ENCODE assay signal across 9 mouse cellular contexts in genomic region chr6:121045345-121046080, GRCm38 (mm10).
DNase-seq lines count a peak whose midpoint lies in the region; ATAC-seq lines count a peak whose summit lies in the region.
"Had no signal": no experiment of that assay in that cellular context is flagged by ENCODE, and none has a peak within 500 bp of the region (broad histone marks: within the 10 kb centered on the region; RNA-seq: fewer than 3 reads in every experiment).

No protein-coding gene starts in this region.

- no peaks in the 10 kb centered on the region for H3K9me3 ChIP-seq in embryonic facial prominence, embryonic 13.5 days
- H3K9me3 ChIP-seq in liver, embryonic 12.5 days (replicated peaks): no peaks in the 10 kb centered on the region
- H3K9me3 ChIP-seq: midbrain, embryonic 12.5 days had no signal

- H3K9ac ChIP-seq in embryonic facial prominence, embryonic 13.5 days: no peak overlapping the region
- no peak overlapping the region for H3K9ac ChIP-seq in liver, embryonic 12.5 days
- H3K9ac ChIP-seq: midbrain, embryonic 12.5 days had no signal

- H3K27ac ChIP-seq in embryonic facial prominence, embryonic 13.5 days: peak overlapping the region; percentile 57; the same call in 1 of the 2 replicates
- H3K27ac ChIP-seq in liver, embryonic 12.5 days: no peak overlapping the region
- H3K27ac ChIP-seq: midbrain, embryonic 12.5 days had no signal

- ATAC-seq in embryonic facial prominence, embryonic 13.5 days (ENCODE audit: insufficient number of reproducible peaks, insufficient read depth, low FRiP score, low TSS enrichment, low read depth): no peak
- ATAC-seq in liver, embryonic 12.5 days: peak; percentile 48

- WGBS in embryonic facial prominence, embryonic 13.5 days: 73% methylated on average over 20 of the region's 20 CpGs
- 71% methylated on average over 20 of the region's 20 CpGs for WGBS in liver, embryonic 12.5 days (ENCODE audit: insufficient replicate concordance)

- H3K4me1 ChIP-seq in embryonic facial prominence, embryonic 13.5 days: peaks cover 37% of the 10 kb centered on the region
- peaks cover 39% of the 10 kb centered on the region for H3K4me1 ChIP-seq in liver, embryonic 12.5 days
- H3K4me1 ChIP-seq: midbrain, embryonic 12.5 days had no signal

- no peak overlapping the region for H3K4me3 ChIP-seq in embryonic facial prominence, embryonic 13.5 days
- no peak overlapping the region for H3K4me3 ChIP-seq in liver, embryonic 12.5 days
- H3K4me3 ChIP-seq: midbrain, embryonic 12.5 days had no signal

- peaks cover 13% of the 10 kb centered on the region for H3K36me3 ChIP-seq in embryonic facial prominence, embryonic 13.5 days
- H3K36me3 ChIP-seq in liver, embryonic 12.5 days: peaks cover 21% of the 10 kb centered on the region

- intact Hi-C loops in left cerebral cortex, postnatal 36 days (cut with DNase I): loop anchor here (5.0 kb wide), 1 partner anchor 62 kb away; no protein-coding TSS in a partner anchor
- intact Hi-C loops in left cerebral cortex, postnatal 14 days (cut with DNase I): no loop called here

- DNase-seq in adrenal gland, postnatal 14 days: peak; percentile 47
- DNase-seq in adrenal gland, postnatal 4 days (ENCODE audit: low spot score in 2 of 2): no peak
- peak; percentile 48 to 64 for DNase-seq in left cerebral cortex, postnatal 36 days (ENCODE audit: low spot score in 2 of 2)
- DNase-seq in left cerebral cortex, postnatal 14 days (ENCODE audit: low spot score in 2 of 2): no peak
- DNase-seq in gastrocnemius, adult 8-10 months (ENCODE audit: low spot score in 2 of 2): no peak
- DNase-seq in lung, postnatal 36 days: no peak

- H3K4me2 ChIP-seq in embryonic facial prominence, embryonic 13.5 days: no peak overlapping the region
- H3K4me2 ChIP-seq in liver, embryonic 12.5 days: no peak overlapping the region
- H3K4me2 ChIP-seq: midbrain, embryonic 12.5 days had no signal

- H3K27me3 ChIP-seq in embryonic facial prominence, embryonic 13.5 days: no peaks in the 10 kb centered on the region
- H3K27me3 ChIP-seq in liver, embryonic 12.5 days (replicated peaks): no peaks in the 10 kb centered on the region
- H3K27me3 ChIP-seq: midbrain, embryonic 12.5 days had no signal

Comparison
In these comparisons a context has a peak if more than half of its experiments do, and no peak if none do; other contexts are left out.
1. DNase-seq: peak in adrenal gland, postnatal 14 days (single experiment) and left cerebral cortex, postnatal 36 days (2 of 2); none in adrenal gland, postnatal 4 days (0 of 2), left cerebral cortex, postnatal 14 days (0 of 2), gastrocnemius, adult 8-10 months (0 of 2) and lung, postnatal 36 days (single experiment).